Mouse (Mus musculus): ENCODE data around the gene 4931428F04Rik.
"Not testable (repeated sequence)": the region's sequence is repeated elsewhere in the genome, so short reads cannot be mapped to it uniquely, and the experiment has no call there.

The 4931428F04Rik gene

GRCm38 (mm10) chr8:105261326-105261980, 28.2 kb downstream of the 4931428F04Rik start:
- peak; percentile 38 for DNase-seq (ENCODE audit: low spot score)

- DNase-seq (ENCODE audit: low spot score), result peak; percentile 37
Observed at GRCm38 (mm10) chr8:105260371-105261099, 29.1 kb downstream of the 4931428F04Rik start.

GRCm38 (mm10) chr8:105259721-105260320, 29.8 kb downstream of the 4931428F04Rik start:
- peak; percentile 93 for DNase-seq (ENCODE audit: low spot score)

- DNase-seq (ENCODE audit: low spot score), result peak; percentile 55
Observed at GRCm38 (mm10) chr8:105258911-105259720, 30.5 kb downstream of the 4931428F04Rik start.

- peak; percentile 30 for DNase-seq (ENCODE audit: low spot score)
Observed at GRCm38 (mm10) chr8:105257318-105258114, 32.1 kb downstream of the 4931428F04Rik start.

GRCm38 (mm10) chr8:105254966-105255350, 34.7 kb downstream of the 4931428F04Rik start, which contains the start of gene B3gnt9:
Gene B3gnt9 (minus strand): TSS chr8:105255153.
- DNase-seq (ENCODE audit: low spot score), result peak; percentile 83

- peak; percentile 97 for DNase-seq (ENCODE audit: low spot score)
Observed at GRCm38 (mm10) chr8:105254152-105254965, 35.3 kb downstream of the 4931428F04Rik start.

- no peak for DNase-seq (ENCODE audit: low spot score)
Observed at GRCm38 (mm10) chr8:105253766-105254151, 35.9 kb downstream of the 4931428F04Rik start.

GRCm38 (mm10) chr8:105252680-105253537, 36.8 kb downstream of the 4931428F04Rik start:
- no peak for DNase-seq (ENCODE audit: low spot score)

GRCm38 (mm10) chr8:105251954-105252353, 37.7 kb downstream of the 4931428F04Rik start:
- no peak for DNase-seq (ENCODE audit: low spot score)

- DNase-seq (ENCODE audit: low spot score), result no peak
Observed at GRCm38 (mm10) chr8:105241016-105241415, 48.6 kb downstream of the 4931428F04Rik start.

- no peak for DNase-seq (ENCODE audit: low spot score)
Observed at GRCm38 (mm10) chr8:105237442-105238142, 52.1 kb downstream of the 4931428F04Rik start.

GRCm38 (mm10) chr8:105235206-105235605, 54.5 kb downstream of the 4931428F04Rik start:
- DNase-seq (ENCODE audit: low spot score), result no peak

GRCm38 (mm10) chr8:105233126-105233935, 56.3 kb downstream of the 4931428F04Rik start:
- DNase-seq (ENCODE audit: low spot score), result no peak

- DNase-seq (ENCODE audit: low spot score), result not testable (repeated sequence)
Observed at GRCm38 (mm10) chr8:105232321-105232693, 57.4 kb downstream of the 4931428F04Rik start.

- no peak for DNase-seq (ENCODE audit: low spot score)
Observed at GRCm38 (mm10) chr8:105231503-105232320, 58.0 kb downstream of the 4931428F04Rik start.

Data from testis, postnatal 10 days (tissue).